Mouse (Mus musculus) midbrain, postnatal 0 days (tissue): Measurements from ENCODE around the gene Pax8. TPM values are rescaled to one million over a fixed set of nuclear protein-coding genes. Genes with fewer than 3 reads are reported as not detected.

Experiments
- ATAC-seq: fragments of 200-750 bp; cut with Nextera tagmentation; 2 replicates; pipeline ENCODE4 v1.8.0; 2017; ENCODE audit warnings: moderate number of reproducible peaks, mild to moderate bottlenecking, moderate TSS enrichment, moderate library complexity; ENCODE audit not compliant: low FRiP score
- DNase-seq: peaks from one replicate; pipeline ENCODE4 v3.0.0-alpha.2; 2015; ENCODE audit warnings: low spot score
- H3K27ac ChIP-seq: fragments of 300-500 bp; sonication (generic); 2 replicates; pipeline ENCODE4 v1.5.1; 2014; ENCODE audit warnings: low read depth, mild to moderate bottlenecking, low read length, mixed read lengths
- H3K27me3 ChIP-seq: fragments of 300-500 bp; sonication (generic); 2 replicates; pipeline ENCODE4 v1.6.1; 2014; ENCODE audit warnings: low read length, control low read depth, mixed read lengths; ENCODE audit not compliant: insufficient read depth
- H3K36me3 ChIP-seq: fragments of 300-500 bp; sonication (generic); 2 replicates; pipeline ENCODE4 v1.6.1; 2014; ENCODE audit warnings: low read length, control low read depth, mixed read lengths; ENCODE audit not compliant: insufficient read depth
- H3K4me1 ChIP-seq: fragments of 300-500 bp; sonication (generic); 2 replicates; pipeline ENCODE4 v1.6.1; 2014; ENCODE audit warnings: mild to moderate bottlenecking, control low read depth, antibody characterized with exemption, low read length, mixed read lengths; ENCODE audit not compliant: insufficient read depth
- H3K4me2 ChIP-seq: fragments of 300-500 bp; sonication (generic); 2 replicates; pipeline ENCODE4 v1.6.1; 2014; ENCODE audit warnings: low read depth, mild to moderate bottlenecking, low read length, mixed read lengths; ENCODE audit not compliant: poor library complexity, severe bottlenecking
- H3K4me3 ChIP-seq: fragments of 300-500 bp; sonication (generic); 2 replicates; pipeline ENCODE4 v1.5.1; 2014; ENCODE audit warnings: low read depth, mild to moderate bottlenecking, low read length, moderate library complexity
- H3K9ac ChIP-seq: fragments of 300-500 bp; sonication (generic); replicated peaks from 2 replicates; pipeline ENCODE4 v1.6.1; 2014; ENCODE audit warnings: mild to moderate bottlenecking, low read length, moderate library complexity, mixed read lengths; ENCODE audit not compliant: poor library complexity, severe bottlenecking
- H3K9me3 ChIP-seq: fragments of 300-500 bp; sonication (generic); 2 replicates; pipeline ENCODE4 v1.6.1; 2016; ENCODE audit warnings: low read length, control low read depth
- CTCF ChIP-seq: IDR thresholded peaks from 2 replicates; pipeline ENCODE4 v1.5.1; 2016; ENCODE audit warnings: antibody characterized with exemption, mild to moderate bottlenecking
- WGBS: fragments of 180-500 bp; shearing (Covaris S2); extraction: QIAGEN DNeasy Blood & Tissue Kit; methylation state at CpG from one replicate; pipeline ENCODE4 v1.1.7; 2014; 5-methylcytosine and 5-hydroxymethylcytosine counted together
- polyA plus RNA-seq: library from polyadenylated mRNA; unstranded; fragments of >200 nt; fragmentation: Nextera tagmentation; extraction: Ambion mirVana; gene quantifications from 2 replicates; pipeline ENCODE4 v1.2.1, GENCODE M21; 2015
- total RNA-seq: library from RNA; depleted of rRNA; stranded (reverse); fragments of >200 nt; gene quantifications from 2 replicates; pipeline ENCODE4 v1.2.3, GENCODE M21; 2014

Pax8 gene
- total and polyA plus RNA-seq, 2 experiments from 2014 or later = 4.0 to 13.3 TPM

GRCm38 (mm10) chr2:24386158-24386963, 89.0 kb downstream of the Pax8 start:
- H3K9me3 ChIP-seq = no peaks in the 10 kb centered on the region
- H3K36me3 ChIP-seq = no peaks in the 10 kb centered on the region
- no peaks in the 10 kb centered on the region for H3K4me1 ChIP-seq
- DNase-seq = no peak
- H3K9ac ChIP-seq = no peak overlapping the region
- H3K27ac ChIP-seq = no peak overlapping the region
- H3K27me3 ChIP-seq = no peaks in the 10 kb centered on the region
- no peak for ATAC-seq
- no peak for TF ChIP-seq CTCF
- H3K4me2 ChIP-seq = no peak overlapping the region
- WGBS = 86% methylated on average over 21 of the region's 21 CpGs
- H3K4me3 ChIP-seq = no peak overlapping the region

GRCm38 (mm10) chr2:24385111-24385961, 90.1 kb downstream of the Pax8 start:
- H3K4me2 ChIP-seq = no peak overlapping the region
- H3K4me1 ChIP-seq = no peaks in the 10 kb centered on the region
- no peak overlapping the region for H3K9ac ChIP-seq
- DNase-seq (no peak), ATAC-seq (no peak)
- H3K4me3 ChIP-seq = no peak overlapping the region
- 85% methylated on average over 14 of the region's 14 CpGs for WGBS
- H3K27me3 ChIP-seq = no peaks in the 10 kb centered on the region
- H3K36me3 ChIP-seq = no peaks in the 10 kb centered on the region
- TF ChIP-seq CTCF = no peak
- H3K27ac ChIP-seq = no peak overlapping the region
- no peaks in the 10 kb centered on the region for H3K9me3 ChIP-seq

- Histone ChIP-seq H3K4me2 (no peak overlapping the region), H3K4me1 (no peaks in the 10 kb centered on the region), H3K9me3 (no peaks in the 10 kb centered on the region), H3K36me3 (no peaks in the 10 kb centered on the region), H3K4me3 (no peak overlapping the region), H3K27me3 (no peaks in the 10 kb centered on the region), H3K27ac (no peak overlapping the region), H3K9ac (no peak overlapping the region)
- no peak for DNase-seq
- no peak for TF ChIP-seq CTCF
- no peak for ATAC-seq
These were observed 91.0 kb downstream of the Pax8 start for GRCm38 (mm10) chr2:24384393-24384792.

GRCm38 (mm10) chr2:24383636-24384035, 91.8 kb downstream of the Pax8 start:
- WGBS = 85% methylated on average over 3 of the region's 3 CpGs
- Histone ChIP-seq H3K36me3 (no peaks in the 10 kb centered on the region), H3K4me2 (no peak overlapping the region), H3K4me3 (no peak overlapping the region), H3K27ac (no peak overlapping the region), H3K9me3 (no peaks in the 10 kb centered on the region), H3K4me1 (no peaks in the 10 kb centered on the region), H3K9ac (no peak overlapping the region), H3K27me3 (no peaks in the 10 kb centered on the region)
- ATAC-seq (no peak), DNase-seq (no peak)
- no peak for TF ChIP-seq CTCF

- DNase-seq (no peak), ATAC-seq (no peak)
- Histone ChIP-seq H3K27me3 (no peaks in the 10 kb centered on the region), H3K4me3 (no peak overlapping the region), H3K4me1 (no peaks in the 10 kb centered on the region), H3K27ac (no peak overlapping the region), H3K4me2 (no peak overlapping the region), H3K36me3 (no peaks in the 10 kb centered on the region), H3K9ac (no peak overlapping the region), H3K9me3 (no peaks in the 10 kb centered on the region)
- no peak for TF ChIP-seq CTCF
- WGBS = 75% methylated on average over 9 of the region's 9 CpGs
These were observed 92.8 kb downstream of the Pax8 start for GRCm38 (mm10) chr2:24382456-24383230.
